Mouse (Mus musculus) frontal cortex, adult 2 months (tissue): Measurements from ENCODE around the gene Batf. TPM values are rescaled to one million over a fixed set of nuclear protein-coding genes. Genes with fewer than 3 reads are reported as not detected.
A peak's percentile ranks its signal among the peaks of the same experiment; 100 is the strongest.
"Not testable (repeated sequence)": the region's sequence is repeated elsewhere in the genome, so short reads cannot be mapped to it uniquely, and the experiment has no call there.

ENCODE experiments used
- DNase-seq, 2 experiments: peaks; one replicate each; pipeline ENCODE4 v3.0.0; 2022; ENCODE audit warnings: low spot score in 1 of 2; ENCODE audit errors: extremely low spot score in 1 of 2
- polyA plus RNA-seq: library from polyadenylated mRNA; depleted of rRNA; stranded (reverse); fragments of >200 nt; gene quantifications from 2 replicates; pipeline ENCODE4 v1.2.3, GENCODE M21; 2012

The Batf gene
- polyA plus RNA-seq, 1 experiment = 0.56 TPM

DNA sequence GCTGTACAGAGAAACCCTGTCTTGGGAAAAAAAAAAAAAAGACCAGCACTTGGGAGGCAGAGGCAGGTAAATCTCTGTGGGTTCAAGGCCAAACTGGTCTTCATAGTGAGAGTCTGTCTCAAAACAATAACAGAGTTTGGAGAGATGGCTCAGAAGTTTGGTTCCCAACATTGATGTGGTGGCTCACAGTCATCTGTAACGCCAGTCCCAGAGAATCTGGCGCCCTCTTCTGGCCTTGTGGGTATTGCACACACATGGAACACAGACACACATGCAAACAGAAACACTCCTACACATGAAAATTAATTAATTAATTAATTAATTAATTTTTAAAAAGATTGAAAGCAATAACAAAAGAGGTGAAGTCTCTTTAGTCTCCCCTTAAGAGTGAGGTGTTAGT, 4.1 kb upstream of the Batf start:
- DNase-seq = no peak

DNA sequence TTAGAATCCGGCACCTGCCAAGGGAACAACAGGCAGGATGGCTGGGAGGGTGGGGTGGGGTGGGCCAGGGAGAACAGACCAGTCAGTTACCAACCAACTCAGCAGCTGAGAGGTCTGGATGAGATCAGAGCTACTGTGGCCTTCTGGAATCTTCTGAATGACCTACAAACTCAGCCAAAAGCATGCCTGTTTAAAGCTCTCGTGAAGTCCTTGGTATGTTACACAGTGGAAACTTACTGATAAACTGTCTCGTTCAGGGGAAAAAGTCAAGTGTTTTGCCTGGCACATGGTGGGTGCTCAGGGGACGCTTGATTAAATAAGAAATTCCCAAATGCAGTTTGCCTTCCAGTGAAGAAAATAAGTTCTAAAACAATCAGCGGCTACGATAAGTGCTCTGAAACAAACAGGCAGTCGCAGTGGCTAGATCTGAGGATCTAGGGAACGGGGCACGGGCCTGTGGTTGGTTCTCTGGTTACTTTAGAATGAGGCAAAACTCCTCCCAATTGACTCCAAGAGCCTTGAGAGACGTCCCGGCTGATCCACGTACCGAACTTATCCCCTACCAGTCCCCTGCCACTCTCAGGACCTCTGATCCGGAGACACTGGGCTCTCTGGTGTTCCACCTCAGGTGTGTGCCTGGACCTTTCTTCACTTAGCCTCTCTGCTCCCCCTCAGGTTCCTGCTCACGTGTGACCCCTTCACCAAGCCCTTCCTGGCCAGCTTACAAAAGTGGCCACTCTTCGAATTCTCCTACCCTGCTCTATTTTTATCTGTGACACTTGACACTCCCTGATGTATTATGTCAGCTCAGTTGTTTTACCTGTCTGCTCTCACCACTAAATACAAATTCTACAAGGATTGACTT, 1.8 kb upstream of the Batf start:
- DNase-seq = no peak

DNA sequence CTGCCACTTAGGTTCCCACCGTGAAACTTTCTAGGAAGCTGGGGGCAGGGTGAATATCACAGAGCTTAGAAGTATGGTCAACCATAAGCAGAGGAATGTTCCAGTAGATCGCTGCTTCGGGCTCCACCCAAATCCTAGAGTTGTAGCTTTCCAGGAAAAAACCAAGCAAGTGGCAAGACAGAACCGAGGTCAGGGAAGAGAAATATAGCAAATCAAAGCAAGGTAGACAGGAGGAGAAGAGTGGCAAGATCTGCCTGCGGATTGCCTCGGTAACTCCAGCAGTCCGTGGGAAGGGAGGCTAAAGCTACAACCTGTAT, 706 bp downstream of the Batf start:
- DNase-seq = no peak

DNA sequence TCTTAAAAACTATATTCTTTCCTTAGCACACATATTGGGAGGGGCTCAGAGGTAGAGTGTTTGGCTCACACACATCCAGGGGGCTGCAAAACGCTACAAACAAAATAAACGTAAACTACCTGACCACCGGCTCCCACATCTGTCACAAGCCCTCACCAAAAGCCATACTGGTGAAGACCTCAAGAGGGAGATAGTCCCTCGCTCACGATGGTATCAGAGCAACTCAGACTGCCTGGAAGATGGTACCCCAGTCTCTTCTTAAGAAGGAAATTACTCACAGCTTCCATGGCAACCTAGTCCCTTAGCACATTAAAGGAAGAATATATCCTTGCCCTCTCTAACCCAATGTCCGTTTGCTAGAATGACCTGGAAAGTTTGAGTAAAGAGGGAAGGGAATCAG, 1.4 kb downstream of the Batf start:
- no peak for DNase-seq

DNA sequence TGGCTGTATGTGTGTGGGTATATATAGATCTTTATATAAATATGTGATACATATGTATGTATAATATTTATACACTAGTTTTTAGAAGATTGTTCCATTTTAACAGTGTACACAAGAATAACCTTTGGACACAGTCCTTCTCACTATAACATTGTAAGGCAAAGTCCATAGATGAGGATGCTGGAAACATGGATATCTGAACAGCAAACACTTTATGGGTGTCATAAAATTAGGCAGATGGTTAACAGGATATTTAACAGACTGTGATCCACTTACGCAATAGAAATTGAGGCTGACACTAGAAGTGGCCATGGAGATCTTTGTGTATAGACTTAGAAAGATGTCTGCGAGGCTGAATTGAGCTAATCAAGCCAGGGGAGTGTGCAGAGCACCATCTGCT, 9.3 kb downstream of the Batf start:
- no peak for DNase-seq

DNA sequence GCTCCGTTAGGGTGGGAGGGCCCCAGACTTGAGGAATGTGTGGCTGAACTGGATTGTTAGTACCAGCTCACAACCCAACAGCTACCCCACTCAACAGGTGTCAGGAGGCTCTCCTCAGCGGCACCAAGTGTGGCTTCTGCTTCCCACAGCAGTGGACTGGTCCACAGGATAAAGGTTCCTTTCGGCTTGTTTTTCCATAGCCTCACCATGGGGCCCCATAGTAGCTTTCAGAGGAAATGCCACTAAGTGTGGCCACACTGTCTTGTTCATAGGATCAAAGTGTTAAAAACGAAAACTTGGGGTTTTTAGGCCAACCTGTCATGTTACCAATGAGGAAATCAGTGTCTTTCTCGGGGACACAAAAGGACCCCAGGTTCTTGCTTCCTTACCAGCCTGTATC, 10.0 kb downstream of the Batf start:
- no peak for DNase-seq

DNA sequence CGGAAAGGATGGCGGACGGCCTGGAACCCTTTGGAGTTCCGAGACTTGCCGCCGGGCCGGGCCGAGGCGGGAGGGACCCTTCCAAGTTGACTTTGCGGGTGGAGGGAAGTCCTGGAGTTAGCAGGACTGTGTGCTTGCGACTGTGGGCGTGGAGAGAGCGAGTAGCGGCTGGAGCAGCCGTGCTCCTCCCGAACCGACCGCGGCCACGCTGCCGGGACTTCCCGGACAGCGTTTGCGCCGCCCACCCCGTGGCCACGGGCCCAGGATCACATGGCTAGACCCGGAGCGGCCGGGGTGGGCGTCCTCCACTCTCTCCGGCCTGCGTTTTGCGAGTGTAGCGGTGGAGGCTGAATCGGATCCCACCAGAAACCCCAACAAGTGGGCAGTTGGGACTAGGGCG, 11.7 kb downstream of the Batf start:
- not testable (repeated sequence) for DNase-seq

DNA sequence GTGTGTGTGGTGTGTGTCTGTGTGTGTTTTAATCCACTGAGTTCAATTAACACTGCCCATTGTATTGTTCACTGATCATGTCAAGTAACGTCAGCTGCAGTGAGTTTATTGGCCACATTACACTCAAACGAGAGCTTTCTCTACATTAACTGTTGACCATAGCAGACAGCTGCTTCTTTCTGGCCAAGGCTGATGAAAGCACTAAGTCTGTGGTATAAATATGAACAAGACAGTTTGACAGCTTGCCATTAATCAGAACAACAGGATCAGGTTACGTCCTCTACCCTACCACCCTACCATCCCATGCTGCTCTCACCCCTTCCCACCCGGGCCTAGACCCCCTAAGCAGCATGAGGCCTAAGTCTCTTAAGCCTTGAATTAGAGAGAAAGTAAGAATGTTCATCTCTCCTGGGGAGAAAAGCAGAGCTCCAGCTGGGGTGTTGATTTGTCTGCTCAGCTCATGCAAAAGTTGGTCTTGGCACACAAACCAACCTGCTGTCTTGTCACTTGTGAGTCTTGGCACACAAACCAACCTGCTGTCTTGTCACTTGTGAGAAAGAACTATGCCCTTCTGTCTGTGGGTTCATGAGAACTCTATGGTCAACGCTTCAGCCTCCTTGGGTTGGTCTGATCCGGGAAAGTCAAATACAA, 13.8 kb downstream of the Batf start:
- no peak for DNase-seq

DNA sequence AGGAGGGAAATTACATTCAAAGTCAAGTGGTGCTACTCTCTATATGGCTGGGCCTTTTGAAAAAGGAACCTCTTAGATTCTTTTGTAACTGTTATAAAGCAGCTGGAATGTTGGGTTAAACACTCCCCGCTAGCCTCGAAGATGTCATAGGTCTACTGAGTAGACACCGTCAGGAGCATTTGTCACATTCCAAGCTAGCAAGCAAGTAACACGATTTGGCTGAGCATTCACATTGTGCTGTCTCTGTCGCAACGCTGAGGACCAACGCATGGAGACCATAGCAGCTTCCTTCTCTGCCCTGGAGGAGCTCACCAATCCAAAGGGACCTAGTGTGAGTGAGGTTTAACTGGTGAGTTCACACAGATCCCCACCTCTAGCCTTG, 14.4 kb downstream of the Batf start:
- DNase-seq = no peak

DNA sequence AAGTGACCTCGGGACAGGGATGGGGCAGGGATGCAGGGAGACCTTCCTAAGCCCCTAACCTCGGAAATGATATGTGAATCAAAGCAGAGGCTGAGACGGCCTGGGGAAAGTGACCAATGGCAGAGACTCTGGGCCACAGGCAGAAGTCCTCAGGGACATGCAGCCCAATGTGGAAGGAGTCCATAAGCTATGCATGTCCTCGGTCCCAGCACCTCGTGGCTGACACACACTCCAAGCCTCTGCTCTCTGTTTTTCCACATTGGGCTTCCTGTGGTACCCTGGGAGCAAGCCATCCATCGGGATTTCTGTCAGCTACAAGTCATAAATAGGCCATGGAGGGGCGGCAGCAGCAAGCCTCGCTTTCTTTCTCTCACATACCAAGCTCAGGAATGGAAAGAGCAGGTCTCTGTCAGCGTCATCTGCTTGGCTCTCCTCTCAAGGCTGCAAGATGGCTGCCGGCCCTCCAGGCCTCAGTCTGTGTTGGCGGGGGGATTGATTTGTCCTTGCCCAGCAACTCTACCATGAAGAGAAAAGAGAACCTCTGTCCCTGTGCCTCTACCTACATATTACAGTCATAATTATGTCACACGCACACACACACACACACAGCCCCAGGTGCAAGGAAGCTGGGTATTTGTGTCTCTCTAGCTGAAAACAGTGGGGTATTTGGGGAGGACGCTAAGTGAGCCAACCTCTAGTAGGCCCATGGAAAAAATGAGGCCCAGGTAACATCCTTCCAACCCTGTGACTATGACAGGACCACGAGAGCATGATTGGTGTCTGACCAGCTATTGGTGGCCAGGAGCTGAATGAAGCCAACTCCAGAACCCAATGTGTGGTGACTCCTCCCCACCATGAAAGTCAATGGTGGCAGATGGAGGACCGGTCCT, 15.9 kb downstream of the Batf start:
- DNase-seq = no peak

DNA sequence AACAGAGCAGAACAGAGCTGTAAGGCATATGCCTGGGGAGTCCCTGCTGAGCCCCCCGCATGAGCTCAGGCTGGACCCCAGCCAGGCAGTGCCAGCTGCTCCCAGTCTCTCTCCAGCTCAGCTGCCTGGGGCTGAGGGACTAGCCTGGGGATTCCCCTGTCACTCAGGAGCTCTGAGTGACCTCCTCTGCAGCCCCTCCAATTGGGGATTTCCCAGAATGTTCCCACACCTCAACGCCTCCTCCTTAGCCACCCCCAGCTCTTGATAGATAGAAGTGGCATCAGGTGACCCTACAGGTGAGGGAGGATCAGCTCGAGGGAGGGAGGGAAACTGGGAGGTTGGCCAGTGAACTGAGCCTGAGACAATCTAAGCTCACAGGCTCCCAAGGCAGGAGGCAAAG, 17.0 kb downstream of the Batf start:
- no peak for DNase-seq

DNA sequence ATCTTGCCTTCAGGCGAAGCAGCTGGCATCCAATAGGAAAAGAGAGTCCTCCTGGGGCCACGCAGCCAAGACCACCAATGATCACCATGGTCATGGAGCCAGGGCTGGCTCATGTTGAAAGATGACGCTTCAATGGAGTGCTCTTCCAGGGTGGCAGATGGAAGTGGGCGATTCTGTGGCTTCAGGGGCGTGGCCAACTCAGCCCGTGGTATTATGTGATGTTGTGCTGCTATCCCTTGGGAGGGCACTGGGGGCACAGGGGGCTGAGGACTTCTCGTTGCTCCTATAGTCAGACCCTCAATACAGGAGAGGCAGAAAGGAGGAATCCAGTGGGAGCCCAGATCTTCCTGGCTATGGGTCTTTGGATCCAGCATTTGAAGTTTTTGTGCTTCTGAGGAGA, 18.1 kb downstream of the Batf start:
- DNase-seq = no peak

DNA sequence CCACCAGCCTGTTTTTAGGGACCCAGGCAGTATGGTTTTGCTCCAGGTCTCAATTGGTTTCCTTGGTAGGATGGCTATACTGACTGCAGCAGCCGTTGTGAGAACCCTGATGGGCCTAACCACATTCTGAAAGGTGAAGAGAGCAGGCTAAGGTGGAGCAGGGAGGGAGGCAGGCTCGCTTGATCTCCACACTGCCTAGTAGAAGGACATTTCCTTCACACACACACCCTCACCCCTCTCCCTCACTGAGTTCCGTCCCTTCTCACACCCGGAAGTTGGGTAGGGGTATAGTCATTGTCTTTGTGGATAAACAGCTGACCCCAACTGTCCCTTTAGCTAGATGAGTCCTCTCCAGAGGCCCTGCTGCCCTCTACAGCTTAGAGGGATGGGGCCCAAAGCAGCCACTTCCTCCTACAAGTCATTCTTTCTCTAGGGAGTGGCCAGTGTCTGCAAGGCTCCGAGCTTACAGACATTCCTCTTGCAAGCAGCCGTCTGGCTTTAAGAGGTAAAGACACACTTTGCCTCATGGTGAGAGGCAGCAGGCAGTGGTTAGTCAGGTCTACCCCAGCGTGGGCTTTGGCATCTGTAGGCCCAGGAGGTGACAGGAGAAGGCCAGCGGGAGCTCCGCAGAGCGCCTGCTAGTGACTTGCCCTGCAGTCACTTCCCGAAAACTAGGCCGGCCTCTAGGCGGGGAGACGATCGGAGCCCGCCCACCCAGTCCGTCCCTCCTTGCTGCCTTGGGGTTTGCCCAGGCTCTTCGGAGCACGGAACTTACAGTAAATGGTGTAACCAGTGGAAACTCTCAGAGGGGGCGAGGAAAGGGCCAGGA, 18.7 kb downstream of the Batf start:
- peak in 1 of 2 experiments; percentile 48 for DNase-seq

DNA sequence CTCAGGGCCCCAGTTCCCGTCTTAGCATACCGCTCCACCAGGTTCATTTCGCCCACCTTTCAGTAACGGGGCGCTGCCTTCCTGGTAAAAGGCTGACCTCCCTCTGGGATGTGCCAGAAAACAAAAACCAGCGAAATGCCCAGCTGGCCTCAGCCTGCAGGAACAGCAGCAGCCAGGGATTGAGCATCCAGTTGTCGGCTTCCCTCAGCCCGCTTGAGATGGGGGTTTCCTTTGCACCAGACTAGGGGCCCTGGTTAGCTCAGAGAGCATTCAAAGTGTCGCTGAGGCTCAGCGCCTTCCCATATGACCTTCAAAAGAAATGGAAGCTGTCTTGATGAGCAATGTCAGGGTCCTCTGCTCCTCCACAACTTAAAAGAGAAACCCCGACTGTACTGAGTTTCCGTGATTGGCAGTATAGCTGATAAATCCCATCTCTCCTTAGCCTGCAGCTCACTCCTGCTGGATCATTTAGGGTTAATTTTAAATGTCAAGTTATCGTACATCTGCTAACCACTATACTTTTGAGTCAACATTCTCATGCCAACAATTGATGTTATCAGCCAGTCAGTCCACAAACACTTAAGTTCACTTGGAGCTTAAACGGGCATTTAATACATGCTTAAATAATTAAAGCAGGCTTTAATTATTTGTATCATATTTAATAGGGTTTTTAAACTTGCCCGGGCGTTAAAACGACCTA, 19.5 kb downstream of the Batf start:
- no peak for DNase-seq

DNA sequence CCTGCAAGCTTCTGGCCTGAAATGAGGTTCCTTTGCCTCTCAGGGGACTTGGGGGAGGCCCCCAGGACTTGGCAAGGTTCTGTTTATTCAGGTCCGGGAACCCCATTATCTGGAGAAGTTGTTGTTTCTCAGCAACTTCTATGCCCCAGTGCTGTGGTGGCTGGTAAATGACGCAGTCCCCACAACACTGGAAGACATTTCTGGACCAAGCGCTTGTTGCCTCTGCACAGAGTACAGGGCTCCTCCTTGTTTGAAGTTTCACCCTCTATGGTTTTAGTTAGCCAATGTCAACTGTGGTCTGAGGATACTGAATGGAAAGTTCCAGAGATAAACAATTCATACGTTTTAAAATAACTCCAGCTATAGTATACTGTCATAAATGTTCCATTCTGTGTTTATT, 20.4 kb downstream of the Batf start:
- no peak for DNase-seq

DNA sequence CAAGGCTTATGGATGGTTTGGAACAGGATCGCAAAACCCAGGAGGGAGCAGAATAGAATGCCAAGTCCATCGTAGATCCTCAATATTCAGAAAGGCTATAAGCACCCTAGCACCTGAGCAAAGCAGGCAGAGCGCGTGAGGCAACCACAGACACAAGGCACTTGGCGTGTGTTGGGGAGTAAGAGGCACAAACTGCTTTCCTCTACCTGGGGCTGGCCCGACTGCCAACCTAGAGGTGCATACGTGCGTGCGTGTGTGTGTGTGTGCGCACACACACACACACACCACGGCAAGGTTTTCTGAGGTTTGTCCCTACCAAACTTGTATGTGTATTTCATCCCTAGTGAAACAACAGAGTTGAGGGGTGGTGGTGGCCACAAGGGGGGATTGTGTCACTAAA, 20.9 kb downstream of the Batf start:
- DNase-seq = no peak

DNA sequence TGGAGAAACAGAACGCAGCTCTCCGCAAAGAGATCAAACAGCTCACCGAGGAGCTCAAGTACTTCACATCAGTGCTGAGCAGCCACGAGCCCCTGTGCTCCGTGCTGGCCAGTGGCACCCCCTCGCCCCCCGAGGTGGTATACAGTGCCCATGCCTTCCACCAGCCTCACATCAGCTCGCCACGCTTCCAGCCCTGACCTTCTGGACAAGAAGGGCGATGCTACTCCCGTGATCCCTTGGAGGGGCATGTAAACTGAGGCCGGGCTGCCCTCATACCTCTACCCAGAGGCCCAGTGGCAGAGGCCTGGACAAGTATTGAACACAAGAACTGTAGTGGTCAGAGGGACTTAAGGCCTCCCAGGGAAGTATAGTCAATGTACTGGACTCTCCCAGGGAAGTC, 22.1 kb downstream of the Batf start:
- no peak for DNase-seq

DNA sequence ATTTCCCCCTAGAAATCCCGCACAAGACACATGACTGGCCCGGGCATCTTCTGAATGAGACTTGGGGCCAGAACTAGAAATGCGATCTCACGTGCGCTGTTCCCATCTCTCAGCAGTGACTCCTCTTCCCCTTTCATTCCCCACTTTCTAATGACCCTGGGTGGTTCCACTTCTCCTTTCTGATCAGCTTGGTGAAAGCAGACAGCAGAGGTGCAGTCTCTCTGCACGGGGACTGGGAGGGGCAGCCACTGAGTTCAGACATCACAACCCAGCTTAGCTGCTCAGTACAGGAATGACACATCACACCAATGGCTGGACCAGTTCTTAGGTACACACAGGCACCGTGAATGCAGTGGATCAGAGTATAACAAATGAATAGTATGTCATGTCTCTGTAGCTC, 24.2 kb downstream of the Batf start:
- no peak for DNase-seq

DNA sequence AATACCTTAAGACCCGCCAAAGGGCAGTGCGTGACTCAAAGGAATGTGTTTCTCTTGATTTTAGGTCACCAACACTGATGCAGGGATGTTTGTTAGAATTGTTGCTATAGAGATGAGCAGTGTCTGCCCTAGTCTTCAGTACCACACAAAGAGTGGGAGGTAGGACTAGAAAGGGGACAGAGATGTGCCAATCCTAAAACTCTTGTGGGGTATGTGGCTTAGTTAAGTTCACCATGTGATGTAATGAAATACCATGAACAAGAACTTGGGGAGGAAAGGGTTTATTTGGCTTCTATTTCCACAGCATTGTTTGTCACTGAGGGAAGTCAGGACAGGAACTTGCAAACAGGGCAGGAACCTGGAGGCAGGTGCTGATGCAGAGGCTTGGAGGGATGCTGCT, 26.1 kb downstream of the Batf start:
- no peak for DNase-seq

DNA sequence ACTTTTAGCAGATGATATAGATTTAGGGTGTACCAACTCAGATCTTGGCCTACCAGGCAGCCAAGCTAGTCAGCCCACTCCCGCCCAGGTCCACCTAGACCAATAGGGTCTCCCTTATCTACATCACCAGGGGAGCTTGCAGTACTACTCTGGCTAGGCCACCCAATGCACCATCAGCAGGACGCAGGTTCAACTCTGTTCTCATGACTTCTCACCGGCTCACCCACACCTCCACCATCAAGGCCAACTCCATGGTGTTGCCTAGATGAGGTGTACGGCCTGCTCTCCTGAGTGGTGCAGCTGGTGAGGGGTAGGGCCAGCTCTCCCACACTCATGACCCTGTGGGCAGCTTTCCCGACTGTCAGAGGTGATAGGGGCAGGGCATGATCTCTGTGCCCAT, 27.7 kb downstream of the Batf start:
- DNase-seq = no peak
